Mouse (Mus musculus) lung, postnatal 0 days (tissue): Measurements from ENCODE around the gene Gtpbp10. TPM values are rescaled to one million over a fixed set of nuclear protein-coding genes. Genes with fewer than 3 reads are reported as not detected.
A peak's percentile ranks its signal among the peaks of the same experiment; 100 is the strongest.

Experiments used
- ATAC-seq: fragments of 200-750 bp; cut with Nextera tagmentation; 2 replicates; pipeline ENCODE4 v1.8.0; 2017; ENCODE audit warnings: moderate library complexity
- DNase-seq: peaks from one replicate; pipeline ENCODE4 v3.0.0-alpha.2; 2016; ENCODE audit warnings: low spot score
- H3K27ac ChIP-seq: fragments of 300-500 bp; sonication (generic); 2 replicates; pipeline ENCODE4 v1.5.1; 2014; ENCODE audit warnings: antibody characterized with exemption, mild to moderate bottlenecking, low read length, mixed read lengths
- H3K27me3 ChIP-seq: fragments of 300-500 bp; sonication (generic); replicated peaks from 2 replicates; pipeline ENCODE4 v1.6.1; 2014; ENCODE audit warnings: low read length, mixed read lengths; ENCODE audit not compliant: insufficient read depth
- H3K36me3 ChIP-seq: fragments of 300-500 bp; sonication (generic); 2 replicates; pipeline ENCODE4 v1.6.1; 2014; ENCODE audit warnings: low read length, mixed read lengths; ENCODE audit not compliant: insufficient read depth
- H3K4me1 ChIP-seq: fragments of 300-500 bp; sonication (generic); 2 replicates; pipeline ENCODE4 v1.6.1; 2014; ENCODE audit warnings: antibody characterized with exemption, low read depth, low read length, mixed read lengths; ENCODE audit not compliant: insufficient read depth
- H3K4me2 ChIP-seq: fragments of 300-500 bp; sonication (generic); replicated peaks from 2 replicates; pipeline ENCODE4 v1.6.1; 2014; ENCODE audit warnings: low read depth, mild to moderate bottlenecking, low read length, moderate library complexity, mixed read lengths
- H3K4me3 ChIP-seq: fragments of 300-500 bp; sonication (generic); 2 replicates; pipeline ENCODE4 v1.5.1; 2014; ENCODE audit warnings: low read depth, low read length
- H3K9ac ChIP-seq: fragments of 300-500 bp; sonication (generic); replicated peaks from 2 replicates; pipeline ENCODE4 v1.6.1; 2014; ENCODE audit warnings: low read depth, mild to moderate bottlenecking
- H3K9me3 ChIP-seq: fragments of 300-500 bp; sonication (generic); 2 replicates; pipeline ENCODE4 v1.6.1; 2016; ENCODE audit warnings: low read length, mixed read lengths
- CTCF ChIP-seq: IDR thresholded peaks from 2 replicates; pipeline ENCODE4 v1.5.1; 2016; ENCODE audit warnings: antibody characterized with exemption, mild to moderate bottlenecking
- EP300 ChIP-seq: IDR thresholded peaks from 2 replicates; pipeline ENCODE4 v1.6.1; 2016; ENCODE audit warnings: antibody characterized with exemption, mild to moderate bottlenecking, control low read depth
- WGBS: fragments of 180-500 bp; shearing (Covaris S2); extraction: QIAGEN DNeasy Blood & Tissue Kit; methylation state at CpG from one replicate; pipeline ENCODE4 v1.1.7; 2014; 5-methylcytosine and 5-hydroxymethylcytosine counted together
- polyA plus RNA-seq: library from polyadenylated mRNA; unstranded; fragments of >200 nt; fragmentation: Nextera tagmentation; extraction: Ambion mirVana; gene quantifications from 2 replicates; pipeline ENCODE4 v1.2.1, GENCODE M21; 2015

The Gtpbp10 gene
- polyA plus RNA-seq, 1 experiment from 2014 or later, result 10.6 TPM

DNA sequence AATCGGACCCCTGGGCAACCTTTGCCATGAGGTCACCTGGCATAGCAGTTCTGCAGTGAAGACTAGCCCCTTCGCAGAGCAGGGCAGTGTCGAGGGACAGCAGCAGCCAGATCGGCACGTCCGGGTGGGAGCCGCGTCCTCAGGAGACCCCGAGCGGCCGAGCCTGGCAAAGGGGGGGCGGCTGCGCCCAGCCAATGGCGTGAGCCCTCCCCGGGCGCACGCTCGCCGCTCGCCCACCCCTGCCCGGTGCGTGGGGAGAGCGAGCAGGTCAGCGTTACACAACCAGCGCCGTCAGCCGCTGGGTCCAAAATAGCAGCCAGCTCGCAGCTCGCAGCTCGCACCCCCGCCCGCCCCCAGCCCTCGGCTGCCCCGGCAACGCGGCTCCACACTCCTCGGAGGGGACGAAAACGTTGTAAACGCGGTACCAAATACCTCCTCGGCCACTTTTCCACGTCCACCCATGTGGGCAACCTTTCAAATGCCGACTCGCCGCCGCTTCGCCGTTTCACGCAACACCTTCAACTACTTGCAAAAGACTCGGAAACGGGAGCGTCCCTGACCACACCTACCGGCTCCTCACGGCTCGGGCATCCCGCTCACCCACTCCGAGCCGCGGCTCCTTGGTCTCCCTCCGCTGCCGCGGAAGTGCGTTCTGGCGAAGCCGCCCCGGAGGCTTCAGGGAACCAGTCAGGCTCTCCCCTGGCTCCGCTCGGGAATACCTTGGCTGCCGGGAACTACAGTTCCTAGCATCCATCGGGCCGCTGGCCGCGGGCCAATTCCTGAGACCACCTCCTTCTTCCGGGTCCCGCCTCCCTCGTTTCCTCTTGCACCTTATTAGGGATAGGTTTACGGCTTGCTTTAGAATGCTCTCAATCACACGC, 44.9 kb downstream of the Gtpbp10 start, which contains the start of gene Cldn12:
Cldn12 (minus strand) TSS at position 763 of the 881 bp plus-strand sequence.
- peak; percentile 98 for ATAC-seq
- H3K4me2 ChIP-seq, result peak within 1 kb of the TSS; percentile 86
- H3K4me1 ChIP-seq, result no peaks in the 10 kb centered on the region
- peak within 1 kb of the TSS; percentile 56 for H3K9ac ChIP-seq
- H3K36me3 ChIP-seq, result 0 out of 2 replicates have a peak, but pooled peaks cover 5% of the 10 kb centered on the region
- under 1% methylated on average over 66 of the region's 79 CpGs for whole genome bisulfite sequencing
- peak within 1 kb of the TSS; percentile 76 for H3K4me3 ChIP-seq
- peak within 1 kb of the TSS; percentile 83 for H3K27ac ChIP-seq
- peak; percentile 98 for DNase-seq
- no peaks in the 10 kb centered on the region for H3K27me3 ChIP-seq
- H3K9me3 ChIP-seq, result no peaks in the 10 kb centered on the region
- TF ChIP-seq EP300, result peak; percentile 70
- no peak for TF ChIP-seq CTCF

DNA sequence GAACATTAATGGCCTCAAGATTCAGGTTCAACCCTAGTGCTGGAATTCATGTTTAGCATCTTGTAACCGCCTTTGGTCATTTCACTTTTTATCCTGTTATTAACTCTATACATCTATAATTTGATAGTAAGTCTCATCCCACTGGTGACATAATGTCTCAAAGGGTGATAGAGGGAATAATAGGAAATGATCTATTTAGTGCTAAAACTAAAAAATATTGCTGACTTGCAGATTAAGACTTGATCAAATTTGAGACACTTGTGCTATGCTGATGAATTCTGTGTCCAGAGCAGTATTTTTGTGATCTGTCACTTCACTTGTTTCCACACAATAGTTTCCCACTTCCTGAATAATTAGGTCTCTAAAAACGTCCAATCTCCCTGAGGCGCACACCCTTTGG, 47.9 kb downstream of the Gtpbp10 start:
- DNase-seq, result no peak
- H3K4me1 ChIP-seq, result no peaks in the 10 kb centered on the region
- H3K4me3 ChIP-seq, result no peak overlapping the region
- no peaks in the 10 kb centered on the region for H3K9me3 ChIP-seq
- WGBS, result 87% methylated on average over 3 of the region's 3 CpGs
- no peak for ATAC-seq
- no peak for TF ChIP-seq CTCF
- no peak for TF ChIP-seq EP300
- 0 out of 2 replicates have a peak, but pooled peaks cover 5% of the 10 kb centered on the region for H3K36me3 ChIP-seq
- no peaks in the 10 kb centered on the region for H3K27me3 ChIP-seq
- H3K4me2 ChIP-seq, result no peak overlapping the region
- H3K27ac ChIP-seq, result no peak overlapping the region
- H3K9ac ChIP-seq, result no peak overlapping the region

GRCm38 (mm10) chr5:5510989-5511388, 48.3 kb downstream of the Gtpbp10 start:
- no peaks in the 10 kb centered on the region for H3K9me3 ChIP-seq
- H3K4me1 ChIP-seq, result no peaks in the 10 kb centered on the region
- no peak overlapping the region for H3K4me2 ChIP-seq
- 0 out of 2 replicates have a peak, but pooled peaks cover 5% of the 10 kb centered on the region for H3K36me3 ChIP-seq
- H3K27me3 ChIP-seq, result no peaks in the 10 kb centered on the region
- ATAC-seq (no peak), DNase-seq (no peak)
- no peak for TF ChIP-seq EP300
- H3K27ac ChIP-seq, result no peak overlapping the region
- no peak overlapping the region for H3K4me3 ChIP-seq
- WGBS, result 75% methylated on average over 5 of the region's 5 CpGs
- no peak overlapping the region for H3K9ac ChIP-seq

DNA sequence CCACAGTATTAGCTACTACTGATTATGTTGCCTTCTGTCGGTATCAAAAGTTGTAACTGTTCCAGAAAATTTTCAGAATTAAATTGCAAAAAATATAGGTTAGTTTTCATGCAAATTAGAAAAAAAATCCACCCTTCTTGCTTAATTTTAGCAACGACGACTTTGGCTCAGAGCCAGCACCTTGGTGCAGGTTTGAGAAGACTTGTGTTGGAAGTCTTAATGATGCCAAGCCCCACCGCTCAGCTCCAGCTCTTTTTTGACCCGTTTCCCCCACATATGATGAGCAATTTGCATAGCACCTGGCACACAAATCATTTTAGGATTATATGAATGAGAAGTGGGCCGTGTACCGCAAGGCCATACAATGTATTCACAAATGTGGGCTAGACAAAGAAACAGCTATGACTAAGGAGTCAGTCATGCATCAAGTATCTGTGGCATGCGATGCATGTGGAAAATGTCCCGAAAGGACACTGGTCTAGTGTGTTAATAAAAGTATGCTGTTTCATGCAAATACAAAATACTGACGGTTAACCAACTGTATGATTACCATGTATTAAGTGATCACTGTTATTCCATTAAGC, 48.9 kb downstream of the Gtpbp10 start:
- Histone ChIP-seq H3K27me3 (no peaks in the 10 kb centered on the region), H3K4me3 (no peak overlapping the region), H3K27ac (no peak overlapping the region), H3K4me2 (no peak overlapping the region), H3K9ac (no peak overlapping the region), H3K9me3 (no peaks in the 10 kb centered on the region), H3K4me1 (no peaks in the 10 kb centered on the region), H3K36me3 (0 out of 2 replicates have a peak, but pooled peaks cover 5% of the 10 kb centered on the region)
- TF ChIP-seq EP300 (peak; percentile 77), CTCF (no peak)
- WGBS, result 72% methylated on average over 10 of the region's 10 CpGs
- ATAC-seq (no peak), DNase-seq (no peak)

- no peak for DNase-seq
- no peak overlapping the region for H3K4me2 ChIP-seq
- TF ChIP-seq EP300 (no peak), CTCF (no peak)
- 0 out of 2 replicates have a peak, but pooled peaks cover 5% of the 10 kb centered on the region for H3K36me3 ChIP-seq
- H3K4me1 ChIP-seq, result no peaks in the 10 kb centered on the region
- no peak overlapping the region for H3K9ac ChIP-seq
- H3K4me3 ChIP-seq, result no peak overlapping the region
- no peak overlapping the region for H3K27ac ChIP-seq
- no peaks in the 10 kb centered on the region for H3K9me3 ChIP-seq
- H3K27me3 ChIP-seq, result no peaks in the 10 kb centered on the region
- WGBS, result 81% methylated on average over 10 of the region's 10 CpGs
- ATAC-seq, result no peak
These were observed 51.1 kb downstream of the Gtpbp10 start for GRCm38 (mm10) chr5:5508231-5508630.

- Histone ChIP-seq H3K36me3 (0 out of 2 replicates have a peak, but pooled peaks cover 5% of the 10 kb centered on the region), H3K9me3 (no peaks in the 10 kb centered on the region), H3K27me3 (no peaks in the 10 kb centered on the region), H3K27ac (no peak overlapping the region), H3K9ac (no peak overlapping the region), H3K4me2 (no peak overlapping the region), H3K4me3 (no peak overlapping the region), H3K4me1 (no peaks in the 10 kb centered on the region)
- peak; percentile 64 for DNase-seq
- peak; percentile 64 for ATAC-seq
- 52% methylated on average over 20 of the region's 20 CpGs for whole genome bisulfite sequencing
- TF ChIP-seq EP300, result no peak
- TF ChIP-seq CTCF, result peak; percentile 79
These were observed 51.6 kb downstream of the Gtpbp10 start for GRCm38 (mm10) chr5:5507701-5508225.
